Mouse (Mus musculus) liver, adult (tissue): ENCODE data around the gene Olfr1173.

Experiments used
- GATA4 ChIP-seq: IDR thresholded peaks from 2 replicates; pipeline ENCODE4 v1.6.1; 2014; ENCODE audit warnings: mild to moderate bottlenecking, low read length; ENCODE audit not compliant: insufficient replicate concordance

The Olfr1173 gene

DNA sequence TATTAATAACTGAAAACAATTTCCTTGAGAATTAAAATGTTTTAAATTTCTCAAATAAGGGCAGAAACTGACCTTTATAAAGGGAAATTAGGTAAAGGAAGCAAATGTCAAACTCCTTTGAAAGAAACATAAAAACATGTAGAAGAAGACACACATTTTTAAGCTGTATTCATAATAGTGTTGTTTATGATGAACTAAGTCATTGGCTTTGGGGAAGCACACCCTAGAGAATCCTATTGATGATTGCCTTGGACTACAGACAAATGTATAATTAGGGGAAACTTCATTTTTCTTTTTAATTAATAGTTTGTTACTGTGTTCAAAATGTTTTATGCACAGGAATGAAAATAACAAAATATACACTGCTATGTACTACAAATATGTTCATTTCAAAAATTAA, at the start of gene Olfr1173:
Gene Olfr1173 (minus strand): TSS at position 101 of the 400 bp plus-strand sequence.
- no peak for TF ChIP-seq GATA4

DNA sequence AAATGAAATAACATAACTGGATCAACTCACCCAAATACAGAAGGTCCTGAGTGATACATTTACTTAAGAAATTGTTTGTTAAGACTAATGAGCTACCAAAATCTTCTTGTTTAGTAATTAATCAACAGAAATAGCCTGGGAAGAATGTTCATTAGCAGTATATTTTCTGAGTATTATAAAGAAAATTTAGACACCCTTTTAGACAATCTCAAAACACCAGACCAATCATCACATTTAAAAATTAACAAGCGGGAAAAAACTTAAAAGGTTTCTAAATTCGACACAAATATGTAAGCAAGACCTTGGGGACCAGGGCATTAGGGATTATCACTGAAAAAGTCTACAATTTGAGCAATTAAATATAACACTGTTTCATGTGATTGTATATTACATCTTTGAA, 47.4 kb upstream of the Olfr1173 start, which contains the start of gene Olfr1175-ps:
Gene Olfr1175-ps (minus strand): TSS at position 101 of the 400 bp plus-strand sequence.
- no peak for TF ChIP-seq GATA4

DNA sequence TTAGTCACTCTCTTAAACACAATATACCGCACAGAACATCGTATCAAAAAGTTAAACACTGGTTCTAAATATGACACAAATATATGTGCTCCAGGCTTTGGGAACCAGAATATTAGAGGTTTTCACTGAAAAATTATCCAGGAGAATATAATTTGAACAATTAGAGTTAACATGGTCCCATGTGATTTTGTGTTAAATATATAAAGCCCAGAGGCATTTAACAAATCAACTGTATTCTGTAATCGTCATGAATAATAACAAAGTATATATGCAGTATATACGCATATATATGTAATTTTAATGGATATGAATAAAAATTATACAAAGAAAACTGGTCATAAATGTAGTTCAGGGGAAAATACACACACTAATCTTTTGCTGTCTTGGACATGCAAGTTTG, 35.4 kb upstream of the Olfr1173 start, which contains the start of gene Olfr1174-ps:
Gene Olfr1174-ps (minus strand): TSS at position 101 of the 400 bp plus-strand sequence.
- TF ChIP-seq GATA4 = no peak

DNA sequence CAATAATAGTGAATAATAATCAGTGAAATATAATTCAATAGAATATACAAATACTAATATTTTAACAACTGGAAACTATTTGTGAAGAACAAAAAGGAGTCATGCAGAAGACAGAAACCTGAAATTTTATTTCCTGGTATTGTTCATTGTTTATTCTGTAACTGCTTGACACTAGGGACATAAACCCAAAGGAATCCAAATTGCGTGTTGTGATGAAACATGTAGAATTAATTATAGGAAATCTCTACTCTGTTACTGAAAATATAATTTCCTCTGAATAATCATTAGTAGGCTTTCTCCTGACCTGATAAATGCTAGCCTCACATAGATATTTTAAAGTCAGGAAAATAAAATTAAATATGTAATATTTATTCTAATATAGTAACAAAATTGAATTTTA, 51.4 kb downstream of the Olfr1173 start, which contains the start of gene Olfr1170:
Gene Olfr1170 (minus strand): TSS at position 101 of the 400 bp plus-strand sequence.
- TF ChIP-seq GATA4 = no peak
